In genomic region chr1:164248465-164249331, GRCm38 (mm10) we compare ENCODE assay signal across 8 mouse cellular contexts. TPM values are rescaled to one million over a fixed set of nuclear protein-coding genes. Genes with fewer than 3 reads are reported as not detected.
DNase-seq lines count a peak whose midpoint lies in the region; ATAC-seq and TF ChIP-seq lines count a peak whose summit lies in the region.

Gene Slc19a2, plus strand, starts transcription at chr1:164249046.

- H3K4me1 ChIP-seq in G1E (ENCODE audit: insufficient read depth, low read depth, low read length) = peaks cover 43% of the 10 kb centered on the region
- H3K4me1 ChIP-seq in forebrain, embryonic 16.5 days (replicated peaks; ENCODE audit: control insufficient read depth, insufficient read depth, low read length) = peaks cover 19% of the 10 kb centered on the region
- peaks cover 6% of the 10 kb centered on the region; the same call in 1 of the 2 replicates for H3K4me1 ChIP-seq in lung, embryonic 14.5 days (ENCODE audit: insufficient read depth)
- peaks cover 10% of the 10 kb centered on the region for H3K4me1 ChIP-seq in olfactory bulb, adult 2 months (ENCODE audit: control insufficient read depth, insufficient read depth, low read length)
- H3K4me1 ChIP-seq in thymus, adult 2 months (replicated peaks; ENCODE audit: control insufficient read depth, insufficient read depth, low read length) = peaks cover 12% of the 10 kb centered on the region

- peak within 1 kb of the TSS; percentile 65 for H3K4me2 ChIP-seq in forebrain, embryonic 16.5 days (ENCODE audit: low read length)
- peak within 1 kb of the TSS; percentile 75 for H3K4me2 ChIP-seq in lung, embryonic 14.5 days

- intact Hi-C loops in heart, postnatal 36 days (cut with DNase I) = no loop called here

- no peaks in the 10 kb centered on the region for H3K27me3 ChIP-seq in G1E (ENCODE audit: insufficient read depth, low read length)
- no peaks in the 10 kb centered on the region for H3K27me3 ChIP-seq in forebrain, embryonic 16.5 days (replicated peaks; ENCODE audit: control insufficient read depth, insufficient read depth, low read length)
- no peaks in the 10 kb centered on the region for H3K27me3 ChIP-seq in lung, embryonic 14.5 days (ENCODE audit: insufficient read depth, low read length)
- H3K27me3 ChIP-seq in thymus, adult 2 months (ENCODE audit: control insufficient read depth, insufficient read depth, low read length) = no peaks in the 10 kb centered on the region; the same call in 1 of the 2 replicates

- WGBS in forebrain, embryonic 16.5 days = under 1% methylated on average over 64 of the region's 79 CpGs
- WGBS in lung, embryonic 14.5 days = under 1% methylated on average over 77 of the region's 79 CpGs
- 1% methylated on average over 75 of the region's 79 CpGs for WGBS in olfactory bulb, adult 2 months
- WGBS in thymus, adult 2 months = under 1% methylated on average over 79 of the region's 79 CpGs

- H3K4me3 ChIP-seq in G1E (ENCODE audit: low read depth, low read length) = peak within 1 kb of the TSS; percentile 92
- H3K4me3 ChIP-seq in forebrain, embryonic 16.5 days (replicated peaks; ENCODE audit: low read length) = peak within 1 kb of the TSS; percentile 59
- H3K4me3 ChIP-seq in layer of hippocampus, adult 2 months = peak within 1 kb of the TSS; percentile 69
- peak within 1 kb of the TSS; percentile 72 for H3K4me3 ChIP-seq in lung, embryonic 14.5 days (ENCODE audit: low read depth, low read length)
- peak within 1 kb of the TSS; percentile 86 for H3K4me3 ChIP-seq in olfactory bulb, adult 2 months (ENCODE audit: insufficient read depth, low read depth, low read length)
- H3K4me3 ChIP-seq in thymus, adult 2 months (ENCODE audit: control insufficient read depth, insufficient read depth, low read length) = peak within 1 kb of the TSS; percentile 95

- peak within 1 kb of the TSS; percentile 9; the same call in 1 of the 2 replicates for H3K27ac ChIP-seq in forebrain, embryonic 16.5 days (ENCODE audit: low read length)
- H3K27ac ChIP-seq in layer of hippocampus, adult 2 months = peak within 1 kb of the TSS; percentile 97
- H3K27ac ChIP-seq in lung, embryonic 14.5 days (ENCODE audit: low read depth) = peak within 1 kb of the TSS; percentile 84
- peak within 1 kb of the TSS; percentile 71 for H3K27ac ChIP-seq in olfactory bulb, adult 2 months (ENCODE audit: insufficient read depth, low read depth, low read length)
- no peak within 1 kb of the TSS; the same call in 1 of the 2 replicates for H3K27ac ChIP-seq in thymus, adult 2 months (ENCODE audit: control insufficient read depth, insufficient read depth, low read length)

- ATAC-seq in G1E (ENCODE audit: extremely low read depth, insufficient number of reproducible peaks, low FRiP score, poor library complexity, severe bottlenecking) = peak; percentile 93
- ATAC-seq in forebrain, embryonic 16.5 days = peak; percentile 94
- peak; percentile 98 for ATAC-seq in lung, embryonic 14.5 days (ENCODE audit: insufficient read depth)

- H3K36me3 ChIP-seq in G1E (replicated peaks) = peaks cover 8% of the 10 kb centered on the region
- no peaks in the 10 kb centered on the region for H3K36me3 ChIP-seq in forebrain, embryonic 16.5 days (ENCODE audit: control insufficient read depth, insufficient read depth)
- H3K36me3 ChIP-seq in lung, embryonic 14.5 days (ENCODE audit: insufficient read depth) = no peaks in the 10 kb centered on the region
- H3K36me3 ChIP-seq in thymus, adult 2 months (ENCODE audit: control insufficient read depth, insufficient read depth, low read length) = no peaks in the 10 kb centered on the region

- peak; percentile 97 for DNase-seq in G1E (ENCODE audit: low spot score)
- DNase-seq in cerebellum, adult 18-20 months = peak; percentile 98 to 99
- peak; percentile 97 to 98 for DNase-seq in heart, postnatal 36 days
- DNase-seq in layer of hippocampus, adult 2 months (ENCODE audit: low spot score in 2 of 2) = peak; percentile 97 to 98
- peak; percentile 98 for DNase-seq in lung, embryonic 14.5 days
- peak; percentile 97 for DNase-seq in thymus, adult 2 months

- H3K9me3 ChIP-seq in G1E (replicated peaks) = no peaks in the 10 kb centered on the region
- no peaks in the 10 kb centered on the region for H3K9me3 ChIP-seq in forebrain, embryonic 16.5 days (ENCODE audit: control insufficient read depth, low read length)
- H3K9me3 ChIP-seq in lung, embryonic 14.5 days (ENCODE audit: low read depth, low read length) = no peaks in the 10 kb centered on the region

- peak within 1 kb of the TSS; percentile 59 for H3K9ac ChIP-seq in forebrain, embryonic 16.5 days (replicated peaks; ENCODE audit: low read depth, low read length)
- H3K9ac ChIP-seq in lung, embryonic 14.5 days = peak within 1 kb of the TSS; percentile 68

- TF ChIP-seq CTCF in G1E (IDR thresholded peaks at IDR 0.05; ENCODE audit: low read depth, low read length) = no peak
- TF ChIP-seq CTCF in layer of hippocampus, adult 2 months (conservative IDR thresholded peaks at IDR 0.05) = 0 out of 2 replicates have a peak, but pooled peaks have one; percentile 10
- no peak for TF ChIP-seq CTCF in lung, embryonic 14.5 days (IDR thresholded peaks at IDR 0.05; ENCODE audit: low read depth)
- no peak for TF ChIP-seq CTCF in olfactory bulb, adult 2 months (IDR thresholded peaks at IDR 0.05; ENCODE audit: insufficient read depth, low read depth, low read length)
- 0 out of 2 replicates have a peak, but pooled peaks have one; percentile 27 for TF ChIP-seq CTCF in thymus, adult 2 months (IDR thresholded peaks at IDR 0.05; ENCODE audit: borderline replicate concordance, control insufficient read depth, extremely low read depth, insufficient read depth, low read length, poor library complexity)

- peak; percentile 79 for TF ChIP-seq POLR2A in olfactory bulb, adult 2 months (IDR thresholded peaks at IDR 0.05; ENCODE audit: insufficient read depth, low read depth, low read length)
- peak; percentile 69 for TF ChIP-seq POLR2A in thymus, adult 2 months (IDR thresholded peaks at IDR 0.05; ENCODE audit: control insufficient read depth, extremely low read depth, insufficient read depth, low read length, poor library complexity)

RNA-seq across cellular contexts. Expression of gene Slc19a2, which starts in this region (rescaled TPM):
- 33.7 and 37.8 TPM in 2 replicates for total RNA-seq in G1E (2014; fragmentation: Nextera tagmentation)
- total RNA-seq in G1E (2017) = 10.2 and 13.2 TPM in 2 replicates
- polyA plus RNA-seq in G1E (2012) = 22.4 and 26.8 TPM in 2 replicates
- polyA plus RNA-seq in forebrain, embryonic 16.5 days (2015; fragmentation: Nextera tagmentation; extraction: Ambion mirVana) = 7.5 and 8.0 TPM in 2 replicates
- total RNA-seq in heart, postnatal 36 days (2021) = 1 to 10 TPM; 7.1 to 8.7 TPM
- 10 to 100 TPM; 10.1 to 15.3 TPM for total RNA-seq in layer of hippocampus, adult 2 months (2021)
- 9.2 and 9.4 TPM in 2 replicates for polyA plus RNA-seq in lung, embryonic 14.5 days (2014; fragmentation: Nextera tagmentation; extraction: Ambion mirVana)
- polyA plus RNA-seq in olfactory bulb, adult 2 months (2012; ENCODE audit: insufficient read depth, insufficient read length, low replicate concordance, missing spikeins) = not detected in 2 replicates
- polyA plus RNA-seq in thymus, adult 2 months (2012; rRNA removed) = 8.2 and 10.8 TPM in 2 replicates

Comparison
In these comparisons a context has a peak if more than half of its experiments do, and no peak if none do; other contexts are left out.
1. CTCF ChIP-seq: peak in layer of hippocampus, adult 2 months (single experiment) and thymus, adult 2 months (single experiment); none in G1E (single experiment), lung, embryonic 14.5 days (single experiment) and olfactory bulb, adult 2 months (single experiment).
2. Peak in every context shown above with its lines, with median percentiles within 50 percentile points of each other: ATAC-seq, DNase-seq and H3K4me3 ChIP-seq.